Mouse (Mus musculus): Measurements from ENCODE around the gene Zscan4f. TPM values are rescaled to one million over a fixed set of nuclear protein-coding genes. Genes with fewer than 3 reads are reported as not detected.
"Not testable (repeated sequence)": the region's sequence is repeated elsewhere in the genome, so short reads cannot be mapped to it uniquely, and the experiment has no call there.

The Zscan4f gene
- total RNA-seq (2014; fragmentation: Nextera tagmentation) (not detected in 2 replicates), total RNA-seq (2017) (0.76 TPM in 1 of 2 replicates, not detected in the other), polyA plus RNA-seq (2012) (not detected in 2 replicates)

- H3K27me3 ChIP-seq (ENCODE audit: insufficient read depth, low read length); DNase-seq (ENCODE audit: low spot score); H3K4me3 ChIP-seq (ENCODE audit: low read depth, low read length); H3K36me3 ChIP-seq (replicated peaks); ATAC-seq (ENCODE audit: extremely low read depth, insufficient number of reproducible peaks, low FRiP score, poor library complexity, severe bottlenecking); H3K9me3 ChIP-seq (replicated peaks); H3K4me1 ChIP-seq (ENCODE audit: insufficient read depth, low read depth, low read length): not testable (repeated sequence)
These were observed at the start of gene Zscan4f for GRCm38 (mm10) chr7:11397615-11398014. Gene Zscan4f (plus strand): TSS chr7:11397915.

DNA sequence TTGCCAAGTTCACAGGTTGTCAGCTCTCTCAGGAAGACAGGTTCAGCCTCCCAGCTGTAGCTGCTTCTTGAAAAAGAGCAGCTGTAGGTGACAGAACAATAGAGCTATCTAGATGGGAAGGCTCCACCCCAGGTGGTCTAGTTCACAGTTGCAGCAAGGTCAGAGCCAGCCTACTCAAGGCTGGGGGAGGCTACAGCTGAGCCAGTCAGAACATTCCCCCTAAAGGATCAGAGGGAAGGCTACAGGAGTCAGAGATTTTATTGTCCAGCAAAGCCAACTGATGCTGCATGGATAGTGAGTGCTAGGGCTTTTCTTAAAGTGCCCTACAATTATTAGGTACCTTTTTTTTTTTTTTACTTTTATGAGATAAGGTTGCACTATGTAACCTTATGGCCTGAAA, 13.1 kb upstream of the Zscan4f start:
- not testable (repeated sequence) for H3K27me3 ChIP-seq (ENCODE audit: insufficient read depth, low read length); DNase-seq (ENCODE audit: low spot score); H3K4me1 ChIP-seq (ENCODE audit: insufficient read depth, low read depth, low read length); ATAC-seq (ENCODE audit: extremely low read depth, insufficient number of reproducible peaks, low FRiP score, poor library complexity, severe bottlenecking); H3K36me3 ChIP-seq (replicated peaks); H3K4me3 ChIP-seq (ENCODE audit: low read depth, low read length); H3K9me3 ChIP-seq (replicated peaks)

Other genes with a start within 250 kb of the Zscan4f start
- gene Zscan4d, start 231.8 kb upstream of the Zscan4f start, total RNA-seq (2014; fragmentation: Nextera tagmentation), result not detected in 2 replicates
- not detected in 2 replicates for gene Zscan4d, start 231.8 kb upstream of the Zscan4f start, total RNA-seq (2017)
- not detected in 2 replicates for gene Zscan4d, start 231.8 kb upstream of the Zscan4f start, polyA plus RNA-seq (2012)
- gene Zscan4e, start 87.2 kb upstream of the Zscan4f start, total RNA-seq (2014; fragmentation: Nextera tagmentation), result not detected in 2 replicates
- gene Zscan4e, start 87.2 kb upstream of the Zscan4f start, total RNA-seq (2017), result not detected in 2 replicates
- gene Zscan4e, start 87.2 kb upstream of the Zscan4f start, polyA plus RNA-seq (2012), result not detected in 2 replicates
- gene Zscan4-ps2, start 116.4 kb downstream of the Zscan4f start, total RNA-seq (2014; fragmentation: Nextera tagmentation), result not detected in 2 replicates
- not detected in 2 replicates for gene Zscan4-ps2, start 116.4 kb downstream of the Zscan4f start, total RNA-seq (2017)
- gene Zscan4-ps2, start 116.4 kb downstream of the Zscan4f start, polyA plus RNA-seq (2012), result not detected in 2 replicates
- not detected in 2 replicates for gene Zscan4-ps3, start 211.4 kb downstream of the Zscan4f start, total RNA-seq (2014; fragmentation: Nextera tagmentation)
- gene Zscan4-ps3, start 211.4 kb downstream of the Zscan4f start, total RNA-seq (2017), result 0.16 TPM in 1 of 2 replicates, not detected in the other
- not detected in 2 replicates for gene Zscan4-ps3, start 211.4 kb downstream of the Zscan4f start, polyA plus RNA-seq (2012)

Data from G1E (cell line).